Mouse (Mus musculus): ENCODE results near the gene Fam53b. TPM values are rescaled to one million over a fixed set of nuclear protein-coding genes. Genes with fewer than 3 reads are reported as not detected.

Fam53b gene
- polyA plus RNA-seq, 1 experiment from 2014 or later = 20.4 TPM

GRCm38 (mm10) chr7:132681296-132681695, 132.4 kb downstream of the Fam53b start:
- Histone ChIP-seq H3K27me3 (replicated peaks; ENCODE audit: control insufficient read depth, insufficient read depth, low read length) (no peaks in the 10 kb centered on the region), H3K9ac (ENCODE audit: low read depth, low read length) (no peak overlapping the region), H3K4me1 (replicated peaks; ENCODE audit: control insufficient read depth, insufficient read depth, low read length) (peaks cover 7% of the 10 kb centered on the region; the same call in 1 of the 2 replicates), H3K4me3 (ENCODE audit: low read depth, low read length) (no peak overlapping the region), H3K36me3 (ENCODE audit: control insufficient read depth, insufficient read depth, low read length) (no peaks in the 10 kb centered on the region), H3K4me2 (no peak overlapping the region), H3K9me3 (ENCODE audit: control insufficient read depth, low read length) (no peaks in the 10 kb centered on the region), H3K27ac (ENCODE audit: low read depth, low read length) (no peak overlapping the region)
- 85% methylated on average over 11 of the region's 11 CpGs for WGBS
- ATAC-seq (replicated peaks; ENCODE audit: low FRiP score) (no peak), DNase-seq (ENCODE audit: low spot score) (no peak)

DNA sequence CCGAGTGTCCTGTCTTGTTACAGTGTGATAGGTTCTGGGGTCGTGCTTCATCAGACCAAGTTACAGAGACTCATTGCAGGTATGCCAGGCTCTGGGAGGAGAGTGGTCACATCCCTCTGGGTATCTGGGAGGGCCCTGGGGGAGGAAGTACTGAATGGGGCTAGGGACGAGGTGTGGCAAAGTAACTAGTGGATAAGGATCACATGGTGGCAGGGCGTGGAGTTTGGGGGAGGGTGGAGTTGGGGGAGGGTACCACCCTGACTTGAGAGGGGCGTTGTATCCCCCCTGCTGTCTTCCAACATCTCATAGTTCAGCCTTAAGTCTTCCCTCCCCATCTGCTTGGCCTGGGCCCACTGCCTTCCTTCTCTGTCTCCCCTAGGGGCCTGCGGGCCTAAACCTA, 134.1 kb downstream of the Fam53b start:
- Histone ChIP-seq H3K9ac (ENCODE audit: low read depth, low read length) (no peak overlapping the region), H3K9me3 (ENCODE audit: control insufficient read depth, low read length) (no peaks in the 10 kb centered on the region), H3K36me3 (ENCODE audit: control insufficient read depth, insufficient read depth, low read length) (no peaks in the 10 kb centered on the region), H3K4me1 (replicated peaks; ENCODE audit: control insufficient read depth, insufficient read depth, low read length) (0 out of 2 replicates have a peak, but pooled peaks cover 2% of the 10 kb centered on the region), H3K4me3 (ENCODE audit: low read depth, low read length) (no peak overlapping the region), H3K27ac (ENCODE audit: low read depth, low read length) (no peak overlapping the region), H3K27me3 (replicated peaks; ENCODE audit: control insufficient read depth, insufficient read depth, low read length) (no peaks in the 10 kb centered on the region), H3K4me2 (no peak overlapping the region)
- DNase-seq (ENCODE audit: low spot score) (no peak), ATAC-seq (replicated peaks; ENCODE audit: low FRiP score) (no peak)
- 54% methylated on average over 6 of the region's 6 CpGs for whole genome bisulfite sequencing

GRCm38 (mm10) chr7:132679117-132679516, 134.6 kb downstream of the Fam53b start:
- no peak for ATAC-seq (replicated peaks; ENCODE audit: low FRiP score)
- no peak overlapping the region for H3K27ac ChIP-seq (ENCODE audit: low read depth, low read length)

DNA sequence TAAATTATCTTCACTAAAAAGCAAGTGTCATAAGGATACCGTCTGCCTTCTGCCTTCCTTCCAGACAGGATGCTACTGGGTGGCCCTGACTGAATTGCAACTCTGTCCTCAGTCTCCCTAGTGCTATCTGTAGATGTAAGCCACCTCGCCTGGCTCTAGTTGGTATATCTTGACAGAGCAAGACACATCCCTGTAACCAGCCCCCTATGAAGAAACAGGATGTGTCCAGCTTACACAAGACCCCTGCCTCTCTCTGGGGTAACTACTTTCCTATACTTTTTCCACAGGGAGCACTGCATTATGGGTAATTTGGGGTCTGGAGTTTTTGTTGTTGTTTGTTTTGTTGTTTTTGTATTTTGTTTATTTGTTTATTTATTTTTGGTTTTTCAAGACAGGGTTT, 137.8 kb downstream of the Fam53b start:
- Histone ChIP-seq H3K4me1 (replicated peaks; ENCODE audit: control insufficient read depth, insufficient read depth, low read length) (0 out of 2 replicates have a peak, but pooled peaks cover 2% of the 10 kb centered on the region), H3K27me3 (replicated peaks; ENCODE audit: control insufficient read depth, insufficient read depth, low read length) (no peaks in the 10 kb centered on the region), H3K27ac (ENCODE audit: low read depth, low read length) (no peak overlapping the region), H3K36me3 (ENCODE audit: control insufficient read depth, insufficient read depth, low read length) (no peaks in the 10 kb centered on the region), H3K4me3 (ENCODE audit: low read depth, low read length) (no peak overlapping the region), H3K9ac (ENCODE audit: low read depth, low read length) (no peak overlapping the region), H3K9me3 (ENCODE audit: control insufficient read depth, low read length) (no peaks in the 10 kb centered on the region), H3K4me2 (no peak overlapping the region)
- 69% methylated on average over 2 of the region's 2 CpGs for WGBS
- no peak for ATAC-seq (replicated peaks; ENCODE audit: low FRiP score)
- no peak for DNase-seq (ENCODE audit: low spot score)

More at GRCm38 (mm10) chr7:132679117-132679516, 134.6 kb downstream of the Fam53b start:
- H3K27me3 ChIP-seq (replicated peaks; ENCODE audit: control insufficient read depth, insufficient read depth, low read length) = no peaks in the 10 kb centered on the region
- no peak for DNase-seq (ENCODE audit: low spot score)
- no peaks in the 10 kb centered on the region for H3K9me3 ChIP-seq (ENCODE audit: control insufficient read depth, low read length)
- H3K4me1 ChIP-seq (replicated peaks; ENCODE audit: control insufficient read depth, insufficient read depth, low read length) = 0 out of 2 replicates have a peak, but pooled peaks cover 2% of the 10 kb centered on the region
- 69% methylated on average over 4 of the region's 4 CpGs for WGBS
- H3K9ac ChIP-seq (ENCODE audit: low read depth, low read length) = no peak overlapping the region
- no peak overlapping the region for H3K4me2 ChIP-seq
- H3K36me3 ChIP-seq (ENCODE audit: control insufficient read depth, insufficient read depth, low read length) = no peaks in the 10 kb centered on the region
- no peak overlapping the region for H3K4me3 ChIP-seq (ENCODE audit: low read depth, low read length)

GRCm38 (mm10) chr7:132673931-132674755, 139.5 kb downstream of the Fam53b start:
- Histone ChIP-seq H3K27ac (ENCODE audit: low read depth, low read length) (no peak overlapping the region), H3K36me3 (ENCODE audit: control insufficient read depth, insufficient read depth, low read length) (no peaks in the 10 kb centered on the region), H3K4me1 (replicated peaks; ENCODE audit: control insufficient read depth, insufficient read depth, low read length) (no peaks in the 10 kb centered on the region), H3K4me2 (no peak overlapping the region), H3K4me3 (ENCODE audit: low read depth, low read length) (no peak overlapping the region), H3K27me3 (replicated peaks; ENCODE audit: control insufficient read depth, insufficient read depth, low read length) (no peaks in the 10 kb centered on the region), H3K9me3 (ENCODE audit: control insufficient read depth, low read length) (no peaks in the 10 kb centered on the region), H3K9ac (ENCODE audit: low read depth, low read length) (no peak overlapping the region)
- DNase-seq (ENCODE audit: low spot score) (no peak), ATAC-seq (replicated peaks; ENCODE audit: low FRiP score) (no peak)
- WGBS = 67% methylated on average over 17 of the region's 17 CpGs

- H3K9ac ChIP-seq (ENCODE audit: low read depth, low read length) = no peak overlapping the region
- no peak overlapping the region for H3K27ac ChIP-seq (ENCODE audit: low read depth, low read length)
- no peaks in the 10 kb centered on the region for H3K4me1 ChIP-seq (replicated peaks; ENCODE audit: control insufficient read depth, insufficient read depth, low read length)
- no peak overlapping the region for H3K4me2 ChIP-seq
- no peaks in the 10 kb centered on the region for H3K36me3 ChIP-seq (ENCODE audit: control insufficient read depth, insufficient read depth, low read length)
- no peaks in the 10 kb centered on the region for H3K27me3 ChIP-seq (replicated peaks; ENCODE audit: control insufficient read depth, insufficient read depth, low read length)
- ATAC-seq (replicated peaks; ENCODE audit: low FRiP score) = peak; percentile 53
- H3K9me3 ChIP-seq (ENCODE audit: control insufficient read depth, low read length) = no peaks in the 10 kb centered on the region
- no peak overlapping the region for H3K4me3 ChIP-seq (ENCODE audit: low read depth, low read length)
- WGBS = 61% methylated on average over 7 of the region's 7 CpGs
- no peak for DNase-seq (ENCODE audit: low spot score)
These were observed 141.2 kb downstream of the Fam53b start for GRCm38 (mm10) chr7:132672481-132672959.

DNA sequence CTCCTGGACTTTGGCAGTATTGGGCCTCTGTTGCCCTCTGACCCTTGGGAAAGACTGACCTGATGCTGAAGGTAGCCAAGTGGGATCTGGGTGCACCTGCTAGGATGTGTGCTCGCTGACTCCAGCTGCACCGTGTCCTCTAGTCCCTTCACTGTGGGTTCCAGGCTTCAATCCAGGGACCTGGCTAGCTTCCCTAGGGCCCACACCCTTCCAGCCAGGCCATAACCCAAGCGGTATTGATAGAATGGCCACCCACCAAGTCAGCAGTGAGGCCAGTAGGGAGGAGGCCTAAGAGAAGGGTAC, 142.9 kb downstream of the Fam53b start:
- H3K4me2 ChIP-seq = no peak overlapping the region
- H3K9me3 ChIP-seq (ENCODE audit: control insufficient read depth, low read length) = no peaks in the 10 kb centered on the region
- DNase-seq (ENCODE audit: low spot score) (no peak), ATAC-seq (replicated peaks; ENCODE audit: low FRiP score) (no peak)
- no peaks in the 10 kb centered on the region for H3K36me3 ChIP-seq (ENCODE audit: control insufficient read depth, insufficient read depth, low read length)
- H3K9ac ChIP-seq (ENCODE audit: low read depth, low read length) = no peak overlapping the region
- no peak overlapping the region for H3K4me3 ChIP-seq (ENCODE audit: low read depth, low read length)
- H3K27ac ChIP-seq (ENCODE audit: low read depth, low read length) = no peak overlapping the region
- H3K4me1 ChIP-seq (replicated peaks; ENCODE audit: control insufficient read depth, insufficient read depth, low read length) = no peaks in the 10 kb centered on the region
- 98% methylated on average over 3 of the region's 3 CpGs for WGBS
- H3K27me3 ChIP-seq (replicated peaks; ENCODE audit: control insufficient read depth, insufficient read depth, low read length) = no peaks in the 10 kb centered on the region

- no peak for DNase-seq (ENCODE audit: low spot score)
- 82% methylated on average over 20 of the region's 20 CpGs for WGBS
These were observed 143.5 kb downstream of the Fam53b start for GRCm38 (mm10) chr7:132669999-132670862.

More at GRCm38 (mm10) chr7:132669999-132670862, 143.5 kb downstream of the Fam53b start:
- Histone ChIP-seq H3K9ac (ENCODE audit: low read depth, low read length) (no peak overlapping the region), H3K4me3 (ENCODE audit: low read depth, low read length) (no peak overlapping the region), H3K9me3 (ENCODE audit: control insufficient read depth, low read length) (no peaks in the 10 kb centered on the region), H3K27ac (ENCODE audit: low read depth, low read length) (no peak overlapping the region), H3K4me2 (no peak overlapping the region), H3K27me3 (replicated peaks; ENCODE audit: control insufficient read depth, insufficient read depth, low read length) (no peaks in the 10 kb centered on the region), H3K4me1 (replicated peaks; ENCODE audit: control insufficient read depth, insufficient read depth, low read length) (no peaks in the 10 kb centered on the region), H3K36me3 (ENCODE audit: control insufficient read depth, insufficient read depth, low read length) (no peaks in the 10 kb centered on the region)
- no peak for ATAC-seq (replicated peaks; ENCODE audit: low FRiP score)

Data from liver, embryonic 11.5 days (tissue).